Mouse (Mus musculus) liver, embryonic 13.5 days (tissue): ENCODE measurements around the gene Adam6b. TPM values are rescaled to one million over a fixed set of nuclear protein-coding genes. Genes with fewer than 3 reads are reported as not detected.
"Not testable (repeated sequence)": the region's sequence is repeated elsewhere in the genome, so short reads cannot be mapped to it uniquely, and the experiment has no call there.

Source experiments
- ATAC-seq: fragments of 200-750 bp; cut with Nextera tagmentation; 2 replicates; pipeline ENCODE4 v1.8.0; 2017; ENCODE audit warnings: low read depth, mild to moderate bottlenecking, moderate number of reproducible peaks, moderate library complexity
- DNase-seq: peaks from one replicate; pipeline ENCODE4 v3.0.0; 2022
- H3K27ac ChIP-seq: fragments of 300-500 bp; sonication (generic); 2 replicates; pipeline ENCODE4 v1.5.1; 2015; ENCODE audit warnings: moderate library complexity, mild to moderate bottlenecking, inconsistent platforms
- H3K27me3 ChIP-seq: fragments of 300-500 bp; sonication (generic); 2 replicates; pipeline ENCODE4 v1.6.1; 2015; ENCODE audit warnings: mild to moderate bottlenecking, inconsistent platforms
- H3K36me3 ChIP-seq: fragments of 300-500 bp; sonication (generic); 2 replicates; pipeline ENCODE4 v1.6.1; 2015; ENCODE audit warnings: mild to moderate bottlenecking, inconsistent platforms
- H3K4me1 ChIP-seq: fragments of 300-500 bp; sonication (generic); replicated peaks from 2 replicates; pipeline ENCODE4 v1.6.1; 2015; ENCODE audit warnings: inconsistent platforms
- H3K4me2 ChIP-seq: fragments of 300-500 bp; sonication (generic); 2 replicates; pipeline ENCODE4 v1.6.1; 2015; ENCODE audit warnings: inconsistent platforms, mild to moderate bottlenecking, moderate library complexity
- H3K4me3 ChIP-seq: fragments of 300-500 bp; sonication (generic); replicated peaks from 2 replicates; pipeline ENCODE4 v1.5.1; 2015; ENCODE audit warnings: mild to moderate bottlenecking, inconsistent platforms
- H3K9ac ChIP-seq: fragments of 300-500 bp; sonication (generic); 2 replicates; pipeline ENCODE4 v1.6.1; 2015; ENCODE audit warnings: mild to moderate bottlenecking, inconsistent platforms
- H3K9me3 ChIP-seq: fragments of 300-500 bp; sonication (generic); replicated peaks from 2 replicates; pipeline ENCODE4 v1.6.1; 2016; ENCODE audit warnings: inconsistent platforms
- WGBS: fragments of 180-500 bp; shearing (Covaris S2); methylation state at CpG from one replicate; pipeline ENCODE4 v1.1.7; 2015; ENCODE audit not compliant: insufficient replicate concordance; 5-methylcytosine and 5-hydroxymethylcytosine counted together
- polyA plus RNA-seq: library from polyadenylated mRNA; unstranded; fragments of >200 nt; fragmentation: Nextera tagmentation; extraction: Ambion mirVana; gene quantifications from 2 replicates; pipeline ENCODE4 v1.2.1, GENCODE M21; 2015

The Adam6b gene
- not detected in 2 replicates for polyA plus RNA-seq

- H3K9me3 ChIP-seq, H3K4me3 ChIP-seq, ATAC-seq, DNase-seq, H3K4me1 ChIP-seq, H3K36me3 ChIP-seq, H3K27ac ChIP-seq, H3K9ac ChIP-seq, H3K4me2 ChIP-seq, H3K27me3 ChIP-seq: not testable (repeated sequence)
- 25% methylated on average over 1 of the region's 1 CpGs for WGBS
These were observed at the start of gene Adam6b for GRCm38 (mm10) chr12:113489211-113489610. Gene Adam6b (plus strand): TSS chr12:113489511.

- H3K9me3 ChIP-seq = no peaks in the 10 kb centered on the region; the same call in 1 of the 2 replicates
- H3K4me2 ChIP-seq = no peak overlapping the region
- H3K36me3 ChIP-seq = no peaks in the 10 kb centered on the region
- no peaks in the 10 kb centered on the region for H3K27me3 ChIP-seq
- H3K4me1 ChIP-seq = no peaks in the 10 kb centered on the region
- H3K27ac ChIP-seq = no peak overlapping the region
- H3K4me3 ChIP-seq = no peak overlapping the region
- DNase-seq (no peak), ATAC-seq (no peak)
- WGBS = 43% methylated on average over 1 of the region's 1 CpGs
- no peak overlapping the region for H3K9ac ChIP-seq
These were observed 43.2 kb upstream of the Adam6b start for GRCm38 (mm10) chr12:113446061-113446460.

GRCm38 (mm10) chr12:113476164-113476563, 13.1 kb upstream of the Adam6b start:
- ATAC-seq (no peak), DNase-seq (no peak)
- Histone ChIP-seq H3K27ac (no peak overlapping the region), H3K4me2 (no peak overlapping the region), H3K4me1 (no peaks in the 10 kb centered on the region), H3K9ac (no peak overlapping the region), H3K9me3 (no peaks in the 10 kb centered on the region), H3K36me3 (no peaks in the 10 kb centered on the region), H3K27me3 (no peaks in the 10 kb centered on the region), H3K4me3 (no peak overlapping the region)
- WGBS = 67% methylated on average over 2 of the region's 2 CpGs

- Histone ChIP-seq H3K9me3 (no peaks in the 10 kb centered on the region), H3K27me3 (no peaks in the 10 kb centered on the region), H3K27ac (no peak overlapping the region), H3K4me2 (no peak overlapping the region), H3K36me3 (no peaks in the 10 kb centered on the region), H3K4me1 (no peaks in the 10 kb centered on the region), H3K9ac (no peak overlapping the region), H3K4me3 (no peak overlapping the region)
- no peak for DNase-seq
- 41% methylated on average over 2 of the region's 2 CpGs for WGBS
- ATAC-seq = no peak
These were observed 7.2 kb upstream of the Adam6b start for GRCm38 (mm10) chr12:113482147-113482546.

- no peak for DNase-seq
These were observed 6.5 kb upstream of the Adam6b start for GRCm38 (mm10) chr12:113482661-113483389.

GRCm38 (mm10) chr12:113483492-113484162, 5.7 kb upstream of the Adam6b start:
- WGBS = 55% methylated on average over 2 of the region's 2 CpGs
- no peak for DNase-seq
- ATAC-seq = no peak

More at GRCm38 (mm10) chr12:113482661-113483389, 6.5 kb upstream of the Adam6b start:
- Histone ChIP-seq H3K4me3 (no peak overlapping the region), H3K9me3 (no peaks in the 10 kb centered on the region), H3K4me1 (no peaks in the 10 kb centered on the region), H3K36me3 (no peaks in the 10 kb centered on the region), H3K4me2 (no peak overlapping the region), H3K27ac (no peak overlapping the region), H3K9ac (no peak overlapping the region), H3K27me3 (no peaks in the 10 kb centered on the region)
- WGBS = 30% methylated on average over 4 of the region's 4 CpGs
- no peak for ATAC-seq

GRCm38 (mm10) chr12:113484971-113485485, 4.3 kb upstream of the Adam6b start:
- H3K4me1 ChIP-seq = no peaks in the 10 kb centered on the region
- H3K4me3 ChIP-seq = no peak overlapping the region
- no peaks in the 10 kb centered on the region for H3K27me3 ChIP-seq
- H3K27ac ChIP-seq = no peak overlapping the region
- ATAC-seq (no peak), DNase-seq (no peak)
- H3K4me2 ChIP-seq = no peak overlapping the region
- no peak overlapping the region for H3K9ac ChIP-seq
- H3K9me3 ChIP-seq = no peaks in the 10 kb centered on the region
- H3K36me3 ChIP-seq = no peaks in the 10 kb centered on the region
- 23% methylated on average over 2 of the region's 2 CpGs for WGBS

More at GRCm38 (mm10) chr12:113483492-113484162, 5.7 kb upstream of the Adam6b start:
- H3K9ac ChIP-seq = no peak overlapping the region
- no peaks in the 10 kb centered on the region for H3K4me1 ChIP-seq
- H3K4me3 ChIP-seq = no peak overlapping the region
- H3K27ac ChIP-seq = no peak overlapping the region
- H3K4me2 ChIP-seq = no peak overlapping the region
- no peaks in the 10 kb centered on the region for H3K9me3 ChIP-seq
- no peaks in the 10 kb centered on the region for H3K27me3 ChIP-seq
- no peaks in the 10 kb centered on the region for H3K36me3 ChIP-seq

GRCm38 (mm10) chr12:113487693-113488092, 1.6 kb upstream of the Adam6b start:
- H3K27me3 ChIP-seq, ATAC-seq, H3K27ac ChIP-seq, H3K36me3 ChIP-seq, H3K9me3 ChIP-seq, H3K4me1 ChIP-seq, H3K4me2 ChIP-seq, H3K4me3 ChIP-seq, H3K9ac ChIP-seq: not testable (repeated sequence)
- peak; percentile 1 for DNase-seq

GRCm38 (mm10) chr12:113525901-113526300, 36.6 kb downstream of the Adam6b start:
- Histone ChIP-seq H3K27me3 (no peaks in the 10 kb centered on the region), H3K27ac (no peak overlapping the region), H3K9me3 (no peaks in the 10 kb centered on the region), H3K36me3 (no peaks in the 10 kb centered on the region), H3K4me1 (no peaks in the 10 kb centered on the region), H3K9ac (no peak overlapping the region), H3K4me3 (no peak overlapping the region), H3K4me2 (no peak overlapping the region)
- 46% methylated on average over 2 of the region's 2 CpGs for WGBS
- DNase-seq = no peak
- no peak for ATAC-seq
